Mouse (Mus musculus) B cell, adult 62 days (primary cell): ENCODE data around the gene Hjurp. TPM values are rescaled to one million over a fixed set of nuclear protein-coding genes. Genes with fewer than 3 reads are reported as not detected.

Experiments used
- total RNA-seq: library from RNA; stranded (reverse); gene quantifications from 4 replicates; pipeline ENCODE4 v1.2.4, GENCODE M21; 2023

Hjurp gene
- 64.8 to 74.5 TPM (median 71.7 TPM) in 4 replicates for total RNA-seq

GRCm38 (mm10) chr1:88277098-88277817 is at the start of gene Hjurp, which contains the start of gene Trpm8:
Gene Hjurp (minus strand): TSS chr1:88277633.
Gene Trpm8 (plus strand): TSS chr1:88277661.

DNA sequence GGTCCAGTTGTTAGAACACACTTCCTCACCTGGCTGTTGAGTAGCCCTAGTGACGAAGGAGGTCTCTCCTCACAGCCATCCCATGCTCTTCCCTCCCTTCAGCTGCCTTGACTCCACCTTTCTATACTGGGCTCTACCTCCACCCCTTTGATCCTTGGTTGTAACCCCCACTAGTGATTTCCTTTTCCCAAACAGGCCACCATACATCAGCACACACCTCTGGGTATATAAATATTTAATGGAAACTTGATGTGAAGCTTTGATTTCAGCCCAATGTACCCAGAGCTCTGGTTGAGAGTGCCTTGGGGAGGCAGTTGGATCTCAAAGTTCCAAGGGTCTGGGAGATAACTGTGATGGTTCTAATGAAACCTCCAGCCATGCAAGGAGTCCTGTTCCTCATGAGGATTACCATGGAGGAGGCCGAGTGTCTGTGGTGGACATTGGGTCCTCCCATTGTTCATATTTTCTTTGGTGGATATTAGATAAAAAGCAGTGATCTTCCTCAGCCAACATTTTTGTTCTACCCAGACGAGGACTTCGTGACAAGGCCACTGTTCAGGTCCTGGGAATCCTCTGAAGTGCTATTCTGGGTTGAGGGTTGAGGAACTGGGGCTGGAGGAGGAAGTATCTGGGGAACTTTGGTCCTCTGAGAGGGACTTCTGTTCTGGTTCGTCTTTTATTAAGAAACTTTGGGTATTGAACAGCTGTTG is 50.6 kb downstream of the Hjurp start, which contains the start of gene Mroh2a:
Gene Mroh2a, plus strand, starts transcription at position 317 of the 710 bp plus-strand sequence.

Other genes starting within 250 kb of the Hjurp start
- gene Ugt1a10, start 222.2 kb downstream of the Hjurp start, total RNA-seq: not detected in 4 replicates
- not detected in 4 replicates for gene Ugt1a9, start 206.8 kb downstream of the Hjurp start, total RNA-seq
- gene Ugt1a8, start 189.8 kb downstream of the Hjurp start, total RNA-seq: not detected in 4 replicates
- gene Ugt1a7c, start 182.6 kb downstream of the Hjurp start, total RNA-seq: 0.33 to 1.2 TPM in 2 of 4 replicates, not detected in the others
- 0.33 to 0.52 TPM in 2 of 4 replicates, not detected in the others for gene Ugt1a6b, start 174.4 kb downstream of the Hjurp start, total RNA-seq
- gene Ugt1a6a, start 142.8 kb downstream of the Hjurp start, total RNA-seq: not detected in 4 replicates
- gene Ugt1a5, start 111.6 kb downstream of the Hjurp start, total RNA-seq: not detected in 4 replicates
- not detected in 4 replicates for gene Ugt1a2, start 77.0 kb downstream of the Hjurp start, total RNA-seq
- 1.4 to 1.7 TPM in 2 of 4 replicates, not detected in the others for gene Dnajb3, start 71.9 kb downstream of the Hjurp start, total RNA-seq
- not detected in 4 replicates for gene Ugt1a1, start 65.7 kb downstream of the Hjurp start, total RNA-seq
- gene Mroh2a, start 50.6 kb downstream of the Hjurp start, total RNA-seq: 0.12 to 0.67 TPM (median 0.44 TPM) in 4 replicates
- not detected in 4 replicates for gene Trpm8, start within 50 bp of the Hjurp start, total RNA-seq
- not detected in 4 replicates for gene Spp2, start 129.3 kb upstream of the Hjurp start, total RNA-seq
- not detected in 4 replicates for gene Glrp1, start 232.4 kb upstream of the Hjurp start, total RNA-seq